Mouse (Mus musculus) intestine, postnatal 0 days (tissue): ENCODE data around the gene Gm20671. TPM values are rescaled to one million over a fixed set of nuclear protein-coding genes. Genes with fewer than 3 reads are reported as not detected.

Experiments used
- ATAC-seq: fragments of 200-750 bp; cut with Nextera tagmentation; 2 replicates; pipeline ENCODE4 v1.8.0; 2017; ENCODE audit warnings: mild to moderate bottlenecking, moderate TSS enrichment, moderate library complexity
- H3K27ac ChIP-seq: fragments of 300-500 bp; sonication (generic); 2 replicates; pipeline ENCODE4 v1.5.1; 2014; ENCODE audit warnings: mild to moderate bottlenecking, low read depth, low read length, moderate library complexity
- H3K27me3 ChIP-seq: fragments of 300-500 bp; sonication (generic); replicated peaks from 2 replicates; pipeline ENCODE4 v1.6.1; 2014; ENCODE audit warnings: low read length, mixed read lengths; ENCODE audit not compliant: control insufficient read depth, insufficient read depth
- H3K36me3 ChIP-seq: fragments of 300-500 bp; sonication (generic); 2 replicates; pipeline ENCODE4 v1.6.1; 2014; ENCODE audit warnings: mild to moderate bottlenecking, moderate library complexity; ENCODE audit not compliant: control insufficient read depth, insufficient read depth
- H3K4me1 ChIP-seq: fragments of 300-500 bp; sonication (generic); replicated peaks from 2 replicates; pipeline ENCODE4 v1.6.1; 2014; ENCODE audit warnings: antibody characterized with exemption, low read length, mixed read lengths; ENCODE audit not compliant: control insufficient read depth, insufficient read depth
- H3K4me2 ChIP-seq: fragments of 300-500 bp; sonication (generic); replicated peaks from 2 replicates; pipeline ENCODE4 v1.6.1; 2014; ENCODE audit warnings: low read depth, mild to moderate bottlenecking, moderate library complexity
- H3K4me3 ChIP-seq: fragments of 300-500 bp; sonication (generic); 2 replicates; pipeline ENCODE4 v1.5.1; 2014; ENCODE audit warnings: low read depth, low read length
- H3K9ac ChIP-seq: fragments of 300-500 bp; sonication (generic); 2 replicates; pipeline ENCODE4 v1.6.1; 2014; ENCODE audit warnings: mild to moderate bottlenecking, low read depth, low read length
- H3K9me3 ChIP-seq: fragments of 300-500 bp; sonication (generic); 2 replicates; pipeline ENCODE4 v1.6.1; 2016; ENCODE audit warnings: mixed run types; ENCODE audit not compliant: control insufficient read depth
- CTCF ChIP-seq: sonication (generic); IDR thresholded peaks from 2 replicates; pipeline ENCODE4 v1.5.1; 2016; ENCODE audit warnings: low read depth, mild to moderate bottlenecking, control low read depth, antibody characterized with exemption, moderate library complexity
- WGBS: fragments of 180-500 bp; shearing (Covaris S2); extraction: QIAGEN DNeasy Blood & Tissue Kit; methylation state at CpG from one replicate; pipeline ENCODE4 v1.1.7; 2014; 5-methylcytosine and 5-hydroxymethylcytosine counted together
- polyA plus RNA-seq: library from polyadenylated mRNA; unstranded; fragments of >200 nt; fragmentation: Nextera tagmentation; extraction: Ambion mirVana; gene quantifications from 2 replicates; pipeline ENCODE4 v1.2.1, GENCODE M21; 2015

Gm20671 gene
- polyA plus RNA-seq, 1 experiment from 2014 or later: not detected

DNA sequence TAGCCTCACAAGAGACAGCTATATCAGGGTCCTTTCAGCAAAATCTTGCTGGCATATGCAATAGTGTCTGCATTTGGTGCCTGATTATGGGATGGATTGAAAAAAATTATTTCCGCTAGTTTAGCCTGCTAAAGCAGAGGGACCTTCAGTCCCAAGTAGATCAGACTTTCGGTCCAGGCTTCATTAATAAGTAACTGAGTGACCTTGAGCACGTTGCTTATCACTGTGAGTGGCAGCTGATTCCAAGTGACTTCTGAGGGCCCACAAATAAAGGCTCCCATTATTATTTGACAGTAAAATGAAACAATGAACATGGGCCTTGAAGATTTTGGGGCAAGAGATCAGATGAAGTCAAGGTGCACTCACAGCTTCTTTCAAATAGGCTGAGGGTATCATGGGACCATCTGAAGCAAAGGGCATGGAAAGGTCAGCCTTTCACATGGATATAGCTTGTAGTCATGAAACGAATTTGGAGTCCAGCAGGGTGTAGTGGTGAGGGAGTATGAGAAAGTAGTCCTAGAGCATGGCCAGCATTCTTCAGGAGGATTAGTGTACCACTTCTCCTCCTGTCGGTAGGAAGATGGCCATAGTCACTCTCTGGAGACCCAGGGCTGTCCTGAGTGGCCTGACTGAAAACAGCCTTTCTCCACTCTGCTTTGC, 129.6 kb downstream of the Gm20671 start:
- peak; percentile 90 for ATAC-seq
- TF ChIP-seq CTCF: peak; percentile 44

DNA sequence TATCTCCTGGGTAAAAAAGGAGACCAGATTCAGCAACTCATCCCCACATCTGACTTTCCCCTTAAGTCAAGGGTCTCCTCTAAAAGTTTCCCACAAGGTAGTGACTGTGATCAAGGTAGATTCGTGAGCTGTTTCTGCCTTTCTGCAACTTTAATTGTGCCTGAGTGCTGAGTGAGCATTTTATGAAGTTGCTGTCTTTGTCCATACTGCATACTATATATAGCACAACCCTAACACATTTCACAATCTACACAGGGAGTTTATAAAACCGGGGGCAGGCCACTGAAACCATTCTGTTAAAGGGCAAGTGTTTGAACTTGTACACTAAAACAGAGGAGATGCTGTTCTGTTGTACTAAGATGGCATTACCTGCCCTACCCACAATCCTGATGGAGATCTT, 133.5 kb downstream of the Gm20671 start:
- no peaks in the 10 kb centered on the region for H3K4me1 ChIP-seq
- no peaks in the 10 kb centered on the region for H3K27me3 ChIP-seq
- H3K27ac ChIP-seq: no peak overlapping the region
- no peak for ATAC-seq
- WGBS: 29% methylated on average over 2 of the region's 2 CpGs
- no peak overlapping the region for H3K9ac ChIP-seq
- no peaks in the 10 kb centered on the region for H3K9me3 ChIP-seq
- no peak for TF ChIP-seq CTCF
- H3K36me3 ChIP-seq: no peaks in the 10 kb centered on the region
- no peak overlapping the region for H3K4me3 ChIP-seq
- no peak overlapping the region for H3K4me2 ChIP-seq

More for the DNA sequence above, 129.6 kb downstream of the Gm20671 start:
- peak overlapping the region; percentile 54; the same call in 1 of the 2 replicates for H3K27ac ChIP-seq
- H3K9me3 ChIP-seq: no peaks in the 10 kb centered on the region
- no peaks in the 10 kb centered on the region for H3K27me3 ChIP-seq
- H3K4me2 ChIP-seq: no peak overlapping the region
- H3K36me3 ChIP-seq: no peaks in the 10 kb centered on the region
- no peak overlapping the region for H3K4me3 ChIP-seq
- H3K4me1 ChIP-seq: no peaks in the 10 kb centered on the region
- WGBS: 33% methylated on average over 5 of the region's 5 CpGs
- H3K9ac ChIP-seq: no peak overlapping the region

Other genes with a start within 250 kb of the Gm20671 start
- 16.6 and 18.5 TPM in 2 replicates for gene Yes1, start 215.9 kb downstream of the Gm20671 start, polyA plus RNA-seq
- 69.8 and 70.9 TPM in 2 replicates for gene Pisd, start 41.5 kb downstream of the Gm20671 start, polyA plus RNA-seq
- gene Prr14l, start 27.1 kb upstream of the Gm20671 start, polyA plus RNA-seq: 6.1 and 6.5 TPM in 2 replicates
- gene Depdc5, start 36.6 kb upstream of the Gm20671 start, polyA plus RNA-seq: 6.8 and 6.9 TPM in 2 replicates
- 253 and 260 TPM in 2 replicates for gene Ywhah, start 191.7 kb upstream of the Gm20671 start, polyA plus RNA-seq